9 mouse cellular contexts compared by ENCODE assay signal in genomic region chr12:111559647-111560258, GRCm38 (mm10). TPM values are rescaled to one million over a fixed set of nuclear protein-coding genes. Genes with fewer than 3 reads are reported as not detected.
DNase-seq lines count a peak whose midpoint lies in the region; ATAC-seq and TF ChIP-seq lines count a peak whose summit lies in the region.
"Had no signal": no experiment of that assay in that cellular context is flagged by ENCODE, and none has a peak within 500 bp of the region (broad histone marks: within the 10 kb centered on the region; RNA-seq: fewer than 3 reads in every experiment).

No protein-coding gene starts in this region.

- no peaks in the 10 kb centered on the region for H3K9me3 ChIP-seq in heart, embryonic 16.5 days (replicated peaks; ENCODE audit: control insufficient read depth, low read length)
- H3K9me3 ChIP-seq in limb, embryonic 10.5 days (replicated peaks) = no peaks in the 10 kb centered on the region
- no peaks in the 10 kb centered on the region for H3K9me3 ChIP-seq in midbrain, embryonic 16.5 days (replicated peaks; ENCODE audit: control insufficient read depth, low read length, poor library complexity, severe bottlenecking)
- H3K9me3 ChIP-seq: G1E had no signal

- peak overlapping the region; percentile 55 for H3K4me3 ChIP-seq in bone marrow macrophage, adult 2 months (ENCODE audit: insufficient read depth, low read length)
- peak overlapping the region; percentile 35 for H3K4me3 ChIP-seq in heart, embryonic 16.5 days (ENCODE audit: low read length)
- no peak overlapping the region for H3K4me3 ChIP-seq in limb, embryonic 10.5 days
- no peak overlapping the region for H3K4me3 ChIP-seq in midbrain, embryonic 16.5 days (ENCODE audit: low read depth, low read length)

- 0 out of 2 replicates have a peak, but pooled peaks have one; percentile 31 for ATAC-seq in heart, embryonic 16.5 days (replicated peaks; ENCODE audit: extremely low read depth, insufficient read depth, low FRiP score)
- no peak for ATAC-seq in midbrain, embryonic 16.5 days

- peak overlapping the region; percentile 60 for H3K9ac ChIP-seq in heart, embryonic 16.5 days (ENCODE audit: low read length)
- H3K9ac ChIP-seq in midbrain, embryonic 16.5 days (ENCODE audit: low read depth, low read length) = no peak overlapping the region

- no peaks in the 10 kb centered on the region for H3K36me3 ChIP-seq in heart, embryonic 16.5 days (ENCODE audit: control insufficient read depth, insufficient read depth)
- H3K36me3 ChIP-seq in limb, embryonic 10.5 days = no peaks in the 10 kb centered on the region
- no peaks in the 10 kb centered on the region for H3K36me3 ChIP-seq in midbrain, embryonic 16.5 days (ENCODE audit: control insufficient read depth, insufficient read depth, low read length)
- H3K36me3 ChIP-seq: G1E had no signal

- intact Hi-C loops in heart, postnatal 36 days (cut with DNase I) = no loop called here

- no peaks in the 10 kb centered on the region for H3K27me3 ChIP-seq in heart, embryonic 16.5 days (ENCODE audit: control insufficient read depth, insufficient read depth, low read length)
- H3K27me3 ChIP-seq in limb, embryonic 10.5 days (ENCODE audit: low read depth, poor library complexity, severe bottlenecking) = no peaks in the 10 kb centered on the region
- no peaks in the 10 kb centered on the region for H3K27me3 ChIP-seq in midbrain, embryonic 16.5 days (ENCODE audit: control insufficient read depth, insufficient read depth, low read depth, low read length)

- H3K27ac ChIP-seq in bone marrow macrophage, adult 2 months (ENCODE audit: insufficient read depth, low read depth, low read length) = peak overlapping the region; percentile 0; the same call in 1 of the 2 replicates
- no peak overlapping the region for H3K27ac ChIP-seq in heart, embryonic 16.5 days (ENCODE audit: low read length)
- peak overlapping the region; percentile 25; the same call in 1 of the 2 replicates for H3K27ac ChIP-seq in limb, embryonic 10.5 days
- no peak overlapping the region for H3K27ac ChIP-seq in midbrain, embryonic 16.5 days (ENCODE audit: low read length)

- DNase-seq in heart, adult 8-10 months (ENCODE audit: low spot score) = peak; percentile 21
- DNase-seq in heart, postnatal 36 days = no peak
- no peak for DNase-seq in limb, embryonic 10.5 days (ENCODE audit: low spot score)
- DNase-seq in thymus, postnatal 0 days (ENCODE audit: low spot score) = peak; percentile 82
- no peak for DNase-seq in cerebellum, adult 11 months

- H3K4me1 ChIP-seq in bone marrow macrophage, adult 2 months (ENCODE audit: control insufficient read depth, insufficient read depth, low read length) = peaks cover 16% of the 10 kb centered on the region
- H3K4me1 ChIP-seq in heart, embryonic 16.5 days (ENCODE audit: control insufficient read depth, insufficient read depth, low read length) = peaks cover 18% of the 10 kb centered on the region
- peaks cover 16% of the 10 kb centered on the region for H3K4me1 ChIP-seq in limb, embryonic 10.5 days
- no peaks in the 10 kb centered on the region for H3K4me1 ChIP-seq in midbrain, embryonic 16.5 days (ENCODE audit: control insufficient read depth, insufficient read depth, low read length)

- 38% methylated on average over 18 of the region's 18 CpGs for WGBS in heart, embryonic 16.5 days
- 64% methylated on average over 18 of the region's 18 CpGs for WGBS in limb, embryonic 10.5 days
- WGBS in midbrain, embryonic 16.5 days = 64% methylated on average over 18 of the region's 18 CpGs

- peak overlapping the region; percentile 55 for H3K4me2 ChIP-seq in heart, embryonic 16.5 days (ENCODE audit: low read depth, low read length)
- 0 out of 2 replicates have a peak overlapping the region, but pooled peaks have one; percentile 7 for H3K4me2 ChIP-seq in midbrain, embryonic 16.5 days (ENCODE audit: low read length)

- no peak for TF ChIP-seq CTCF in bone marrow macrophage, adult 2 months (IDR thresholded peaks at IDR 0.05; ENCODE audit: low read depth, low read length)

- no peak for TF ChIP-seq POLR2A in bone marrow macrophage, adult 2 months (IDR thresholded peaks at IDR 0.05; ENCODE audit: borderline replicate concordance, low read depth, low read length)

RNA-seq across cellular contexts. Expression of gene Mark3, which starts 14.6 kb away (rescaled TPM):
- 10 to 100 TPM; 46.0 to 50.4 (median 47.1) TPM for total RNA-seq in heart, adult 8-10 months (2022)
- total RNA-seq in heart, postnatal 36 days (2021) = 10 to 100 TPM; 49.9 to 54.6 TPM
- 28.6 and 34.0 TPM in 2 replicates for polyA plus RNA-seq in bone marrow macrophage, adult 2 months (2012; ENCODE audit: insufficient read depth, insufficient read length, missing spikeins)
- polyA plus RNA-seq in heart, embryonic 16.5 days (2015; fragmentation: Nextera tagmentation; extraction: Ambion mirVana) = 25.7 and 28.1 TPM in 2 replicates
- 47.4 and 50.6 TPM in 2 replicates for polyA plus RNA-seq in limb, embryonic 10.5 days (2016; fragmentation: Nextera tagmentation; extraction: Ambion mirVana)
- 39.9 and 45.5 TPM in 2 replicates for polyA plus RNA-seq in midbrain, embryonic 16.5 days (2015; fragmentation: Nextera tagmentation; extraction: Ambion mirVana)
- polyA plus RNA-seq in thymus, postnatal 0 days (2015; fragmentation: Nextera tagmentation; extraction: Ambion mirVana) = 25.5 and 35.1 TPM in 2 replicates

RNA-seq across cellular contexts. Expression of gene Eif5, which starts 21.9 kb away (rescaled TPM):
- 100 to 1,000 TPM; 155 to 196 (median 171) TPM for total RNA-seq in heart, adult 8-10 months (2022)
- total RNA-seq in heart, postnatal 36 days (2021) = 100 to 1,000 TPM; 130 to 152 TPM
- 147 and 151 TPM in 2 replicates for polyA plus RNA-seq in bone marrow macrophage, adult 2 months (2012; ENCODE audit: insufficient read depth, insufficient read length, missing spikeins)
- polyA plus RNA-seq in heart, embryonic 16.5 days (2015; fragmentation: Nextera tagmentation; extraction: Ambion mirVana) = 366 and 390 TPM in 2 replicates
- polyA plus RNA-seq in limb, embryonic 10.5 days (2016; fragmentation: Nextera tagmentation; extraction: Ambion mirVana) = 669 and 688 TPM in 2 replicates
- polyA plus RNA-seq in midbrain, embryonic 16.5 days (2015; fragmentation: Nextera tagmentation; extraction: Ambion mirVana) = 502 and 561 TPM in 2 replicates
- polyA plus RNA-seq in thymus, postnatal 0 days (2015; fragmentation: Nextera tagmentation; extraction: Ambion mirVana) = 660 and 662 TPM in 2 replicates

Comparison
In these comparisons a context has a peak if more than half of its experiments do, and no peak if none do; other contexts are left out.
1. DNase-seq: peak in heart, adult 8-10 months (single experiment) and thymus, postnatal 0 days (single experiment); none in heart, postnatal 36 days (0 of 2), limb, embryonic 10.5 days (single experiment) and cerebellum, adult 11 months (single experiment).
2. H3K27ac ChIP-seq: peak in bone marrow macrophage, adult 2 months (single experiment) and limb, embryonic 10.5 days (single experiment); none in heart, embryonic 16.5 days (single experiment) and midbrain, embryonic 16.5 days (single experiment).
3. H3K4me3 ChIP-seq: peak in bone marrow macrophage, adult 2 months (single experiment) and heart, embryonic 16.5 days (single experiment); none in limb, embryonic 10.5 days (single experiment) and midbrain, embryonic 16.5 days (single experiment).